Mouse (Mus musculus) large intestine, adult 2 months (tissue): Measurements from ENCODE around the gene Cldn7. TPM values are rescaled to one million over a fixed set of nuclear protein-coding genes. Genes with fewer than 3 reads are reported as not detected.

Experiments used
- DNase-seq: peaks from one replicate; pipeline ENCODE4 v3.0.0-alpha.2; 2012; ENCODE audit warnings: low read depth, low spot score
- WGBS: fragments of 180-500 bp; shearing (Covaris S2); methylation state at CpG from one replicate; pipeline ENCODE4 v1.1.7; 2018; 5-methylcytosine and 5-hydroxymethylcytosine counted together
- polyA plus RNA-seq: library from polyadenylated mRNA; depleted of rRNA; stranded (reverse); fragments of >200 nt; gene quantifications from 2 replicates; pipeline ENCODE4 v1.2.3, GENCODE M21; 2012

Cldn7 gene
- polyA plus RNA-seq, 1 experiment = 1,643 TPM

- under 1% methylated on average over 43 of the region's 43 CpGs for WGBS
- DNase-seq = no peak
Observed at GRCm38 (mm10) chr11:69981141-69981762, 16.7 kb downstream of the Cldn7 start, which contains the start of gene Ctdnep1. Gene Ctdnep1, plus strand, starts transcription at chr11:69981156.

- no peak for DNase-seq
- WGBS = 37% methylated on average over 8 of the region's 8 CpGs
Observed at GRCm38 (mm10) chr11:69982225-69982624, 17.6 kb downstream of the Cldn7 start, which contains the start of gene Elp5. Gene Elp5, minus strand, starts transcription at chr11:69982517.

- WGBS = 20% methylated on average over 5 of the region's 5 CpGs
- no peak for DNase-seq
Observed at GRCm38 (mm10) chr11:69982877-69983276, 18.3 kb downstream of the Cldn7 start.

- 76% methylated on average over 4 of the region's 4 CpGs for WGBS
- DNase-seq = no peak
Observed at GRCm38 (mm10) chr11:69983377-69983776, 18.8 kb downstream of the Cldn7 start.

GRCm38 (mm10) chr11:69984431-69984830 lies 19.9 kb downstream of the Cldn7 start:
- no peak for DNase-seq
- WGBS = 87% methylated on average over 8 of the region's 8 CpGs

- no peak for DNase-seq
- WGBS = 90% methylated on average over 8 of the region's 8 CpGs
Observed at GRCm38 (mm10) chr11:69989949-69990348, 25.4 kb downstream of the Cldn7 start.

GRCm38 (mm10) chr11:69990850-69991691 lies 26.5 kb downstream of the Cldn7 start, which contains the start of gene Gabarap:
Gene Gabarap, plus strand, starts transcription at chr11:69991143.
- WGBS = 1% methylated on average over 40 of the region's 40 CpGs

GRCm38 (mm10) chr11:69991711-69992110 lies 27.1 kb downstream of the Cldn7 start:
- WGBS = under 1% methylated on average over 15 of the region's 15 CpGs
- no peak for DNase-seq

More at GRCm38 (mm10) chr11:69990850-69991691, 26.5 kb downstream of the Cldn7 start, which contains the start of gene Gabarap:
- DNase-seq = peak; percentile 93

- 30% methylated on average over 10 of the region's 10 CpGs for WGBS
- no peak for DNase-seq
Observed at GRCm38 (mm10) chr11:69992396-69992795, 27.8 kb downstream of the Cldn7 start.

GRCm38 (mm10) chr11:69992932-69993331 lies 28.4 kb downstream of the Cldn7 start:
- 76% methylated on average over 3 of the region's 3 CpGs for WGBS
- no peak for DNase-seq

- WGBS = 80% methylated on average over 11 of the region's 11 CpGs
- DNase-seq = no peak
Observed at GRCm38 (mm10) chr11:69994401-69995090, 30.0 kb downstream of the Cldn7 start.

- WGBS = under 1% methylated on average over 36 of the region's 36 CpGs
- peak; percentile 96 for DNase-seq
Observed at GRCm38 (mm10) chr11:69995391-69995960, 30.9 kb downstream of the Cldn7 start, which contains the start of gene Phf23. Gene Phf23, plus strand, starts transcription at chr11:69995777.

- no peak for DNase-seq
- WGBS = 1% methylated on average over 65 of the region's 66 CpGs
Observed at GRCm38 (mm10) chr11:69996161-69997061, 31.8 kb downstream of the Cldn7 start.

- no peak for DNase-seq
- 2% methylated on average over 41 of the region's 44 CpGs for WGBS
Observed at GRCm38 (mm10) chr11:69997070-69997509, 32.5 kb downstream of the Cldn7 start.

- DNase-seq = no peak
- 92% methylated on average over 27 of the region's 27 CpGs for WGBS
Observed at GRCm38 (mm10) chr11:69998567-69999491, 34.2 kb downstream of the Cldn7 start.

- no peak for DNase-seq
- WGBS = 57% methylated on average over 8 of the region's 8 CpGs
Observed at GRCm38 (mm10) chr11:69999666-70000065, 35.1 kb downstream of the Cldn7 start.

GRCm38 (mm10) chr11:70000396-70000898 lies 35.9 kb downstream of the Cldn7 start, which contains the start of gene Dvl2:
Gene Dvl2, plus strand, starts transcription at chr11:70000595.
- WGBS = under 1% methylated on average over 48 of the region's 48 CpGs
- DNase-seq = no peak
